ENCODE assay signal across 29 mouse cellular contexts in the genomic region with DNA sequence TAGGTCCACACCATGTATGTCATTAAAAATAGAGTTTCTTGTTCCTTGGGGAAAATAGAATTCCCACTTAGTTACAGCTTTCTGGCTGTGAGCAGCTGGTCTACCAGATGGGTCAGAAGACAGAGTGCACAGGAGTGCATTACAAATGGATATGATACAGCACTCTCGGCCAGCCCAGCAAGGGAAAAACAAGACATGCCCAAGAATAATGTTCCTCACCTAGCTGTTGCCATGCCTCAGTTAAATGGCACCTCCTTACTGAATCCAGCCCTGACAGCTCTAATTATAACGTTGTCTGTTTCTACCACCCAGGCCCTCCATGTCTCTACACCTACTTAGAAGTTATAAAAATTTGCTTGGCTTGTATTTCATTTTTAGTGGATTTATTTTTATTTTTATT.
DNase-seq lines count a peak whose midpoint lies in the region; ATAC-seq and TF ChIP-seq lines count a peak whose summit lies in the region.
"Had no signal": no experiment of that assay in that cellular context is flagged by ENCODE, and none has a peak within 500 bp of the region (broad histone marks: within the 10 kb centered on the region; RNA-seq: fewer than 3 reads in every experiment).

No protein-coding gene starts in this region.

- no peak for TF ChIP-seq CTCF in layer of hippocampus, adult 2 months (conservative IDR thresholded peaks at IDR 0.05)
- no peak for TF ChIP-seq CTCF in cortical plate, adult 2 months (IDR thresholded peaks at IDR 0.05; ENCODE audit: extremely low read depth, insufficient read depth, low read length)

- TF ChIP-seq POLR2A in cortical plate, adult 2 months (IDR thresholded peaks at IDR 0.05; ENCODE audit: extremely low read depth, insufficient read depth, low read length): no peak

- peak in 1 of 2 experiments; percentile 14 for DNase-seq in layer of hippocampus, adult 2 months (ENCODE audit: low spot score in 2 of 2)
- no peak for DNase-seq in layer of hippocampus, adult 11-12 months (ENCODE audit: low spot score)
- peak; percentile 16 for DNase-seq in retina, embryonic 14.5 days (ENCODE audit: low spot score)
- no peak for DNase-seq in retina, postnatal 1 day
- peak; percentile 8 for DNase-seq in right cerebral cortex, postnatal 25 days
- DNase-seq in B cell, adult 2 months: no peak
- DNase-seq: adrenal gland, adult 2 months; adrenal gland, postnatal 36 days; cerebellum, adult 11 months; cerebellum, adult 9-11 months; gastrocnemius, adult 2 months; gastrocnemius, postnatal 36 days; heart, adult 18-20 months; heart, postnatal 4 days; kidney, adult 8-10 months; kidney, postnatal 4 days; liver, postnatal 0 days; lung, postnatal 36 days; thymus, postnatal 14 days had no signal

- peaks cover 2% of the 10 kb centered on the region; the same call in 1 of the 2 replicates for H3K4me1 ChIP-seq in cortical plate, adult 2 months (ENCODE audit: control insufficient read depth, insufficient read depth, low read length)
- H3K4me1 ChIP-seq: heart, embryonic 12.5 days; hindbrain, embryonic 13.5 days; liver, embryonic 12.5 days had no signal

- H3K27ac ChIP-seq in layer of hippocampus, adult 2 months: peak overlapping the region; percentile 71; the same call in 1 of the 2 replicates
- peak overlapping the region; percentile 77; the same call in 1 of the 2 replicates for H3K27ac ChIP-seq in cortical plate, adult 2 months (ENCODE audit: insufficient read depth, low read length)
- H3K27ac ChIP-seq: gastrocnemius, adult 2 months; hindbrain, embryonic 13.5 days; kidney, postnatal 0 days; liver, embryonic 12.5 days had no signal

- ATAC-seq in cerebellum, adult (ENCODE audit: insufficient number of reproducible peaks, low FRiP score, low TSS enrichment): no peak
- ATAC-seq: activated CD4-positive, CD25-positive, alpha-beta regulatory T cell, adult 4 months; intestine, embryonic 16.5 days; liver, embryonic 12.5 days; liver, postnatal 0 days; midbrain, embryonic 16.5 days had no signal

- H3K4me3 ChIP-seq in layer of hippocampus, adult 2 months: no peak overlapping the region
- H3K4me3 ChIP-seq in cortical plate, adult 2 months (ENCODE audit: insufficient read depth, low read length): no peak overlapping the region
- H3K4me3 ChIP-seq: erythroblast, embryonic 14.5 days; gastrocnemius, adult 2 months; heart, embryonic 12.5 days; hindbrain, embryonic 13.5 days; liver, embryonic 12.5 days had no signal

Comparison
In these comparisons a context has a peak if more than half of its experiments do, and no peak if none do; other contexts are left out.
1. DNase-seq: peak in retina, embryonic 14.5 days (single experiment) and right cerebral cortex, postnatal 25 days (single experiment); none in layer of hippocampus, adult 11-12 months (single experiment), retina, postnatal 1 day (single experiment) and B cell, adult 2 months (0 of 2).